Mouse (Mus musculus): ENCODE measurements around the gene Gm10961. TPM values are rescaled to one million over a fixed set of nuclear protein-coding genes. Genes with fewer than 3 reads are reported as not detected.
"Not testable (repeated sequence)": the region's sequence is repeated elsewhere in the genome, so short reads cannot be mapped to it uniquely, and the experiment has no call there.

Gm10961 gene
- polyA plus RNA-seq, 1 experiment from 2014 or later, result not detected

DNA sequence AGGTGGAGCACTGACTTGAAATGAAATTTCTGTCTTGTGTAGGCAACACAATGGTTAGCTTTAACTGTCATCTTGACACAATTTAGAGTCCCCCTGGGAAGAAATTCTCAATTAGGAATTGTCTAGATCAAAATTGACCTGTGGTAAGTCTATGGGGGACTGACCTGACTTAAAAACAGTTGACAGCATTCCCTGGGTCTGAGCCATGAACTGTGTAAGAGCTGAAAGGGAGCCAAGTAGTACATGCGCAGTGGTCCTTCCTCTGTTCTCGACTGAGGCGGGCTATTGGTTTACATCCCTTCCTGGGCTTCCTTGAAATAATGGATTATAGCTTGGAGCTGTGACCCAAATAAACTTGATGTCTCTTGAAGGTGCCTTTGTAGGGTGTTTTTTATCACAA is 15.8 kb downstream of the Gm10961 start:
- Histone ChIP-seq H3K4me2 (replicated peaks; ENCODE audit: low read depth, low read length) (no peak overlapping the region), H3K9ac (replicated peaks; ENCODE audit: low read depth) (no peak overlapping the region), H3K9me3 (ENCODE audit: low read length) (no peaks in the 10 kb centered on the region), H3K27ac (ENCODE audit: low read length) (no peak overlapping the region), H3K4me1 (ENCODE audit: insufficient read depth, low read depth, low read length) (no peaks in the 10 kb centered on the region), H3K27me3 (replicated peaks; ENCODE audit: insufficient read depth, low read length) (no peaks in the 10 kb centered on the region), H3K4me3 (ENCODE audit: low read depth, low read length) (no peak overlapping the region), H3K36me3 (ENCODE audit: insufficient read depth, low read length) (no peaks in the 10 kb centered on the region)
- no peak for ATAC-seq
- no peak for TF ChIP-seq EP300 (IDR thresholded peaks at IDR 0.05)
- no peak for TF ChIP-seq CTCF (IDR thresholded peaks at IDR 0.05)
- WGBS, result 61% methylated on average over 3 of the region's 3 CpGs
- DNase-seq (ENCODE audit: low spot score), result no peak

DNA sequence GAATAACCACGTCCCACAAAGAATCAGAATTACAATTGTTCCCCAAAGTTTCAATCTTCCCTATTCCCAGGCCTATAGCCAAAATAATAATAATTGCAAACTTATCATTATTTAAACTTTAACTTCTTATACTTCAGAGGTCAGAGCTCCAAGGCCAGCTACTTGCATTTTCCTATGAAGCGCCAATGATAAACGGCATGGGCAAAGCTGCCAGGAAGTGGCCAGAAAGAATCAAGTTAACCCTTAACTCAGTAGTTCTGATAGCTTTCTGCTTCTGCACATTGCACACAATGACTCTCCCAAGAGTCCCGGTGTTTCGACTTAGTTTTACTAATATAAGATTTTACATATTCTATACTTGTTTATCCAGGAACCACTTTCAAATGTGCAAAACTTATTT is 19.2 kb downstream of the Gm10961 start:
- not testable (repeated sequence) for H3K4me1 ChIP-seq (ENCODE audit: insufficient read depth, low read depth, low read length); H3K9ac ChIP-seq (replicated peaks; ENCODE audit: low read depth); H3K9me3 ChIP-seq (ENCODE audit: low read length); H3K36me3 ChIP-seq (ENCODE audit: insufficient read depth, low read length); DNase-seq (ENCODE audit: low spot score); H3K27me3 ChIP-seq (replicated peaks; ENCODE audit: insufficient read depth, low read length); H3K27ac ChIP-seq (ENCODE audit: low read length); ATAC-seq; H3K4me2 ChIP-seq (replicated peaks; ENCODE audit: low read depth, low read length); H3K4me3 ChIP-seq (ENCODE audit: low read depth, low read length)
- WGBS, result 50% methylated on average over 5 of the region's 5 CpGs

DNA sequence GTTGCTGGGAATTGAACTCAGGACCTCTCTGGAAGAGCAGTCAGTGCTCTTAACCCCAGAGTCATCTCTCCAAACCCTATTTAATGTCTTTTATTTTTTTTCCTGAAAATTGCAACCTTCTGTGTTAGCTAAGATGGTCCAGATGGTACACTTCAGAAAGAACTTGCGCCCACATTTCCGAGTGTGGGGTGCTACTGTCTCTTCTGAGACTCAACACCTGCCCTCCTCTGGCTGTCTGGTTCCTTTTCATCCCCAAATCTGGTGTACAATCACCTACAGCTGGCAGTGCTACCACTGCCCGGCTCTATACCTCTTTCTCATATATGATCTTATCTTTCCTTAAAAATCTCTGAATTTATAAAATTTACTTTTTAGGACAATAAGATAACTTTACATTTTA is 21.8 kb downstream of the Gm10961 start:
- no peak for TF ChIP-seq EP300 (IDR thresholded peaks at IDR 0.05)
- no peak for TF ChIP-seq CTCF (IDR thresholded peaks at IDR 0.05)
- WGBS, result 92% methylated on average over 3 of the region's 3 CpGs
- ATAC-seq, result no peak
- Histone ChIP-seq H3K4me2 (replicated peaks; ENCODE audit: low read depth, low read length) (no peak overlapping the region), H3K27me3 (replicated peaks; ENCODE audit: insufficient read depth, low read length) (no peaks in the 10 kb centered on the region), H3K9me3 (ENCODE audit: low read length) (no peaks in the 10 kb centered on the region), H3K36me3 (ENCODE audit: insufficient read depth, low read length) (no peaks in the 10 kb centered on the region), H3K4me1 (ENCODE audit: insufficient read depth, low read depth, low read length) (no peaks in the 10 kb centered on the region), H3K27ac (ENCODE audit: low read length) (no peak overlapping the region), H3K9ac (replicated peaks; ENCODE audit: low read depth) (no peak overlapping the region), H3K4me3 (ENCODE audit: low read depth, low read length) (no peak overlapping the region)
- DNase-seq (ENCODE audit: low spot score), result no peak

DNA sequence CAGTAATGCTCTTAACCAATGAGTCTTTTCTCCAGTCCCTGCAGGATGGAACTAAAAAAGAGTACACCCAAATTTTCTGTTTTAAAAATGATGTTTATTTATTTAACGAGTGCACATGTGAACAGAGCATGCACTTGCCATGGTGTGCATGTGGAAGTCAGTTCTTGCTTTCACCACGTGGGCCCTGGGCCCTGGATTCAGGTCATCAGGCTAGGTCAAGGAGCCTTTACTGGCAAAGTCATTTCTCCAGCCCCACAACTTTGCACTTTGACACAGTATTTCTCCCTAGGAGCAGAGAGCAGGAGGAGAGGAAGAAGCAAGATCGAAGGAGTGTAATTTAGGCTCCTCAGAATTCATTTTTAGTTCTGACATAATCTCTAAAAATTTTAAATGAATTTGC is 23.7 kb downstream of the Gm10961 start:
- Histone ChIP-seq H3K9me3 (ENCODE audit: low read length) (no peaks in the 10 kb centered on the region), H3K27me3 (replicated peaks; ENCODE audit: insufficient read depth, low read length) (no peaks in the 10 kb centered on the region), H3K27ac (ENCODE audit: low read length) (no peak overlapping the region), H3K4me2 (replicated peaks; ENCODE audit: low read depth, low read length) (no peak overlapping the region), H3K36me3 (ENCODE audit: insufficient read depth, low read length) (no peaks in the 10 kb centered on the region), H3K4me3 (ENCODE audit: low read depth, low read length) (no peak overlapping the region), H3K4me1 (ENCODE audit: insufficient read depth, low read depth, low read length) (no peaks in the 10 kb centered on the region), H3K9ac (replicated peaks; ENCODE audit: low read depth) (no peak overlapping the region)
- ATAC-seq (no peak), DNase-seq (ENCODE audit: low spot score) (no peak)
- TF ChIP-seq CTCF (IDR thresholded peaks at IDR 0.05) (no peak), EP300 (IDR thresholded peaks at IDR 0.05) (no peak)
- 73% methylated on average over 3 of the region's 3 CpGs for WGBS

DNA sequence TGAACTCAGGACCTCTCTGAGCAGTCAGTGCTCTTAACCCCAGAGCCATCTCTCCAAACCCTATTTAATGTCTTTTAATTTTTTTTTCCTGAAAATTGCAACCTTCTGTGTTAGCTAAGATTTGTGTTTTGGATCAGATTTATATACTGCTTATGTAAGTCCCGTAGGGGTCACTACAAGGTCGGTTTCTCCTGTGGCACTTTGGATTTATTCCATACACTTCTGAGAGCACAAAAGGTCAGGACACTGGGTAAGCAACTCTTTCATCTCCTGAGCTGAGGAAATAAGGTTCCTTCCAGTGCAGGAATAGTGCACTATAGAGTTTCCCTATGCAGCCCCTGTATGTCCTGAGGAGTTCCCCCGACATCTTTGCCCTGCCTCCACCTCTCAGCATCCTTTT is 24.4 kb downstream of the Gm10961 start:
- no peaks in the 10 kb centered on the region for H3K27me3 ChIP-seq (replicated peaks; ENCODE audit: insufficient read depth, low read length)
- no peaks in the 10 kb centered on the region for H3K9me3 ChIP-seq (ENCODE audit: low read length)
- no peak overlapping the region for H3K9ac ChIP-seq (replicated peaks; ENCODE audit: low read depth)
- no peak overlapping the region for H3K4me2 ChIP-seq (replicated peaks; ENCODE audit: low read depth, low read length)
- H3K36me3 ChIP-seq (ENCODE audit: insufficient read depth, low read length), result peaks cover 6% of the 10 kb centered on the region; the same call in 1 of the 2 replicates
- no peak overlapping the region for H3K27ac ChIP-seq (ENCODE audit: low read length)
- DNase-seq (ENCODE audit: low spot score), result no peak
- TF ChIP-seq EP300 (IDR thresholded peaks at IDR 0.05), result no peak
- TF ChIP-seq CTCF (IDR thresholded peaks at IDR 0.05), result no peak
- 69% methylated on average over 3 of the region's 3 CpGs for WGBS
- ATAC-seq, result no peak
- H3K4me1 ChIP-seq (ENCODE audit: insufficient read depth, low read depth, low read length), result no peaks in the 10 kb centered on the region
- no peak overlapping the region for H3K4me3 ChIP-seq (ENCODE audit: low read depth, low read length)

DNA sequence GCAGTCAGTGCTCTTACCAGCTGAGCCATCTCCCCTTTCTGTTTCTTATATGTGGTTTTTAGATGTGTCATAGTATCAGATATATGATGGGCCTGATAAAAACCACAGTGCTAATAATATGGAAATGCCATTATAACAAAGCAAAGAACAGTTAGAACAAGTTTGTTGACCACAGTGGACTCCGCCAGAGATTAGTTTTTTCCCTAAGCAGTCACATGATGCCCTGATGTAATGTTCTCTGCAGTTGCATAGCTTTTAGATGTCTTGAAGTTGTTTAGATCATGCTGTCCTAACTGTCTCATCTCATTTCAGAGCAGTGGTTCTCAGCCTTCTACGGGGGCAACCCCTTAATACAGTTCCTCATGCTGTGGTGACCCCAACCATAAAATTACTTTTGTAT is 25.0 kb downstream of the Gm10961 start:
- WGBS, result 85% methylated on average over 2 of the region's 2 CpGs
- peaks cover 13% of the 10 kb centered on the region; the same call in 1 of the 2 replicates for H3K36me3 ChIP-seq (ENCODE audit: insufficient read depth, low read length)
- no peaks in the 10 kb centered on the region for H3K27me3 ChIP-seq (replicated peaks; ENCODE audit: insufficient read depth, low read length)
- H3K4me3 ChIP-seq (ENCODE audit: low read depth, low read length), result no peak overlapping the region
- TF ChIP-seq CTCF (IDR thresholded peaks at IDR 0.05) (no peak), EP300 (IDR thresholded peaks at IDR 0.05) (no peak)
- no peaks in the 10 kb centered on the region for H3K4me1 ChIP-seq (ENCODE audit: insufficient read depth, low read depth, low read length)
- H3K27ac ChIP-seq (ENCODE audit: low read length), result no peak overlapping the region
- DNase-seq (ENCODE audit: low spot score) (no peak), ATAC-seq (no peak)
- no peak overlapping the region for H3K9ac ChIP-seq (replicated peaks; ENCODE audit: low read depth)
- no peak overlapping the region for H3K4me2 ChIP-seq (replicated peaks; ENCODE audit: low read depth, low read length)
- H3K9me3 ChIP-seq (ENCODE audit: low read length), result no peaks in the 10 kb centered on the region

DNA sequence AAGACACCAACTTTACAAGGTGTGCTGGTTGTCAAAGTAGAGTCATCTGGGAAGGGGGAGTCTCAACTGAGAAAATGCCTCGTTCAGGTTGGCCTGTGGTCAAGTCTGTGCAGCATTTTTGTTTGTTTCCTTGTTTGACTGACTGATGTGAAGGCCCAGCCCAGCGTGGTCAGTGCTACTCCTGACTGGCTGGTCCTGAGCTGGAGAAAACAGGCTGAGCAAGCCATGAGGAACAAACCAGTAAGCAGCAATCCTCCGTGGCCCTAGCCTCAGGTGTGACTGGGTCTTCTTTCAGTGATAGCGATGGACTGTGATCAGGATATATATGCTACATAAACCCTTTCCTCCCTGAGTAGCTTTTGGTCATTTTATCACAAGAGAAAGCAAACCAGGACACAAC is 25.8 kb downstream of the Gm10961 start:
- H3K9ac ChIP-seq (replicated peaks; ENCODE audit: low read depth), result no peak overlapping the region
- H3K4me1 ChIP-seq (ENCODE audit: insufficient read depth, low read depth, low read length), result no peaks in the 10 kb centered on the region
- ATAC-seq (no peak), DNase-seq (ENCODE audit: low spot score) (no peak)
- no peak for TF ChIP-seq EP300 (IDR thresholded peaks at IDR 0.05)
- no peak for TF ChIP-seq CTCF (IDR thresholded peaks at IDR 0.05)
- H3K27ac ChIP-seq (ENCODE audit: low read length), result no peak overlapping the region
- no peak overlapping the region for H3K4me2 ChIP-seq (replicated peaks; ENCODE audit: low read depth, low read length)
- WGBS, result 67% methylated on average over 4 of the region's 4 CpGs
- H3K9me3 ChIP-seq (ENCODE audit: low read length), result no peaks in the 10 kb centered on the region
- H3K4me3 ChIP-seq (ENCODE audit: low read depth, low read length), result no peak overlapping the region
- no peaks in the 10 kb centered on the region for H3K27me3 ChIP-seq (replicated peaks; ENCODE audit: insufficient read depth, low read length)
- peaks cover 15% of the 10 kb centered on the region; the same call in 1 of the 2 replicates for H3K36me3 ChIP-seq (ENCODE audit: insufficient read depth, low read length)

Measured in lung, postnatal 0 days (tissue).